Mouse (Mus musculus): ENCODE results near the gene S1pr3. TPM values are rescaled to one million over a fixed set of nuclear protein-coding genes. Genes with fewer than 3 reads are reported as not detected.

S1pr3 gene
- total RNA-seq, 4 experiments from 2014 or later, result 5.5 to 16.4 (median 11.1) TPM

DNA sequence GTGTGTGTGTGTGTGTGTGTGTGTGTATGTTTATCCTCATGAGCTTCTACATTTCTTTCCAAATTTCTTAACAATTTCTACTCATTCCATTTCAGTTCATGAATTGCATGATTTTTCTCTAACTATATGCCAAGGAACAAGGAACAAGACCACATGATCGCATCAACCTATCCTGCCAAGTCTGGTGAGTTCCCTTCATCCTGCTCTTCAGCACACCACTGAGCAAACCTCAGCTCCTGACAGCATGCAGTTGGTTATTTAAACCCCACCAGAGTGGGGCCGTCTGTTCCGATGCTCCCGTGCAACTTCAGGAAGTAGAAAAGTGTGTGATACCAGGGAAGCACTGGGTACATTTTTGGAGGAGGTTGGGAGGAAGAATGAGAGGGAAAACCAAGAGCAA, 38.1 kb downstream of the S1pr3 start:
- DNase-seq (ENCODE audit: low spot score in 2 of 2), result no peak

DNA sequence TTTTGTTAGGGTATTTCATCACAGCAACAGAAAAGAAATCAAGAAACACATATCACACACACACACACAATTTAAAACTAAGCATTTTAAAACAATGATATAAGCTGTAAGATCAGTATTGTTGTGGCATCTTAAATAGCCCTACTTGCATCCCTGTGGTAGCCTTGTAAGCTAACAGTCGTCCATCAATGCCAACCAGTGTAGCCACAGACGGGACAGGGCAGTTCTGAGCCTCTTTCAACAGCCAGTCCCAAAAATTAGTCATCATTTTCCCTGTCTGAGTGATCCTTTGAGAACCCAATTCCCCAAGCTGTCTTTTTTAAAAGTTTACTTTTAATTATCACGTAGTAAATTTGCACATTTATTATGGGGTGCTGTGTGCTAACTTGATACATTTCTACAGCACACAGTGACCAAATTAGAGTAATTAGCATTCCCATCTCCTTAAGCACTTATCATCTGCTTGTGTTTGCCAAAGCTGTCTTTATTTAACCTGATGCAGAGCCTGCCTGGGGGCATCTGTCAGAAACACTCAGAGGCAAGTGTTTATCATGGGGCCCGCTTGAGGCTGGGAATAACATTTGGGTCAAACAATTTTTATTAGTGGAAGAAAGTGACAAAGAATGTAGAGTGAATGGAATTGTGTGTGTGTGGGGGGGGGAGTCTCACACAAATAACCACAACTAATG, 47.9 kb downstream of the S1pr3 start:
- no peak for DNase-seq (ENCODE audit: low spot score in 2 of 2)

GRCm38 (mm10) chr13:51464294-51464693, 55.9 kb downstream of the S1pr3 start:
- DNase-seq (ENCODE audit: low spot score in 2 of 2), result no peak

GRCm38 (mm10) chr13:51466117-51466841, 57.8 kb downstream of the S1pr3 start:
- no peak for DNase-seq (ENCODE audit: low spot score in 2 of 2)

DNA sequence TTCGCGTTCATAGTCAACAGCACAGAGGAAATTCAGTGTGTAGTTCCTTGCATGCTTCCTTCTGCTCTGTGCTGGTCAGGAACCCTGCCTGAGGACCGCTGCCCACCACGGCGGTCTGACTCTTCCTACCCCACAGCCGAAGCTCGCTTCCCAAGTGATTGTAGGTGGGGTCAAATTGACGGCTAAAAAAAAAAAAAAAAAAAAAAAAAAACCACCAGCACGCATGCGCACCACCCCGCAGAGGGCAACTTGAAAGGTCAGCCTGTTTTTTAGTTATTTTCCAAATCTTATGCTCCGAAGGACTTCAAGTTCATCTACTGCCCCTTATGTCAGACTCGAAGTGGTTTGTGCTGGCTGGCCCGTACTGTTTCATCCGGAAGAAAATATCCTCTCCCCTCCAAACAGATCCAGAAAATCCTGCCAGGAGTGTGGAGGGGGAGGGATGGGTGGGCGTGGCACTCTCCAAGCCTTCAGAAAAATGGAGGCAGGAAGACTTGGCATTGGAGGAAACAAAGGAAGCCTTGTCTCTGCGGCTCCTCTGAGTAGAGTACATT, 60.3 kb downstream of the S1pr3 start:
- no peak for DNase-seq (ENCODE audit: low spot score in 2 of 2)

Other genes with a start within 250 kb of the S1pr3 start
- under 1 TPM; 0.27 to 0.79 (median 0.55) TPM for gene Nxnl2, start 237.6 kb upstream of the S1pr3 start, total RNA-seq (2022)
- 100 to 1,000 TPM; 103 to 128 (median 120) TPM for gene Shc3, start 160.8 kb downstream of the S1pr3 start, total RNA-seq (2022)
- gene Cks2, start 236.6 kb downstream of the S1pr3 start, total RNA-seq (2022), result 1 to 10 TPM; 2.0 to 3.3 (median 2.2) TPM
- 10 to 100 TPM; 18.9 to 21.5 (median 21.0) TPM for gene Secisbp2, start 243.1 kb downstream of the S1pr3 start, total RNA-seq (2022)